Mouse (Mus musculus): ENCODE results near the gene Hadh.

DNA sequence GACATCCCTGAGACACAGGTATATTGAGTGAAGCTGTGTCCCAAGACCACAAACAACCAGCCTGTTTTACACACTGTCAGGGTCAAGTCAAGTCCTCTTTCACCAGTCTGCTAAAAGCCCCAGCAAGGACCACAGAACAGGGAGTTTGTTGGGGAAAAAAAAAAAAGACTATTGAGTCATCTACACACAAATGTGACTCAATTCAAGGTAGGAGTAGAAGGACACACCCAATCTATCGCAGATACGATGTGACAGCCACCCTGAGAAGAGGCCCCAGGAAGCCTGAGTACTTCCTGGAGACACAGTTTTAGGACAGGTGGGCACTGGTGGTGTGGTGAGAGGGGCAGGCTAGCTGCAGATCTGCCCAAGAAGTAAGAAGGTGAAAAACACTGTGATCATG lies 21.6 kb downstream of the Hadh start:
- no peak for TF ChIP-seq ZNF384 (IDR thresholded peaks at IDR 0.05; ENCODE audit: low read depth, low read length)
- TF ChIP-seq CHD2 (IDR thresholded peaks at IDR 0.05; ENCODE audit: low read depth, low read length) = no peak
- TF ChIP-seq MAFK (IDR thresholded peaks at IDR 0.05; ENCODE audit: insufficient read depth, low read depth, low read length) = no peak
- TF ChIP-seq ZC3H11A (IDR thresholded peaks at IDR 0.05; ENCODE audit: borderline replicate concordance, low read depth, low read length) = no peak
